Mouse (Mus musculus) limb, embryonic 10.5 days (tissue): ENCODE data around the gene Gng12. TPM values are rescaled to one million over a fixed set of nuclear protein-coding genes. Genes with fewer than 3 reads are reported as not detected.

Experiments
- DNase-seq: peaks from one replicate; pipeline ENCODE4 v3.0.0-alpha.2; 2017; ENCODE audit warnings: low spot score
- H3K27ac ChIP-seq: fragments of 300-500 bp; sonication (generic); 2 replicates; pipeline ENCODE4 v1.5.1; 2016; ENCODE audit warnings: mild to moderate bottlenecking
- H3K27me3 ChIP-seq: fragments of 300-500 bp; sonication (generic); 2 replicates; pipeline ENCODE4 v1.6.1; 2016; ENCODE audit warnings: low read depth, mild to moderate bottlenecking; ENCODE audit not compliant: poor library complexity, severe bottlenecking
- H3K36me3 ChIP-seq: fragments of 300-500 bp; sonication (generic); 2 replicates; pipeline ENCODE4 v1.6.1; 2016; ENCODE audit warnings: mild to moderate bottlenecking, moderate library complexity
- H3K4me1 ChIP-seq: fragments of 300-500 bp; sonication (generic); 2 replicates; pipeline ENCODE4 v1.6.1; 2016
- H3K4me3 ChIP-seq: fragments of 300-500 bp; sonication (generic); 2 replicates; pipeline ENCODE4 v1.5.1; 2016; ENCODE audit warnings: mild to moderate bottlenecking, moderate library complexity
- H3K9me3 ChIP-seq: fragments of 300-500 bp; sonication (generic); replicated peaks from 2 replicates; pipeline ENCODE4 v1.6.1; 2016; ENCODE audit warnings: mild to moderate bottlenecking
- WGBS: fragments of 180-500 bp; shearing (Covaris S2); methylation state at CpG from one replicate; pipeline ENCODE4 v1.1.7; 2016; 5-methylcytosine and 5-hydroxymethylcytosine counted together
- polyA plus RNA-seq: library from polyadenylated mRNA; unstranded; fragments of >200 nt; fragmentation: Nextera tagmentation; extraction: Ambion mirVana; gene quantifications from 2 replicates; pipeline ENCODE4 v1.2.1, GENCODE M21; 2016

Gene Gng12
- polyA plus RNA-seq, 1 experiment from 2014 or later, result 61.2 TPM

- no peaks in the 10 kb centered on the region for H3K36me3 ChIP-seq
- 89% methylated on average over 8 of the region's 8 CpGs for WGBS
Measured at GRCm38 (mm10) chr6:66972300-66972699, 76.1 kb downstream of the Gng12 start.

GRCm38 (mm10) chr6:66973180-66973579 is 77.0 kb downstream of the Gng12 start:
- WGBS, result 18% methylated on average over 3 of the region's 3 CpGs
- H3K27ac ChIP-seq, result no peak overlapping the region
- H3K9me3 ChIP-seq, result no peaks in the 10 kb centered on the region
- H3K36me3 ChIP-seq, result no peaks in the 10 kb centered on the region
- no peak for DNase-seq
- H3K4me1 ChIP-seq, result peaks cover 30% of the 10 kb centered on the region
- no peak overlapping the region for H3K4me3 ChIP-seq
- no peaks in the 10 kb centered on the region for H3K27me3 ChIP-seq

More at GRCm38 (mm10) chr6:66972300-66972699, 76.1 kb downstream of the Gng12 start:
- Histone ChIP-seq H3K27ac (no peak overlapping the region), H3K4me1 (peaks cover 30% of the 10 kb centered on the region), H3K9me3 (no peaks in the 10 kb centered on the region), H3K27me3 (no peaks in the 10 kb centered on the region), H3K4me3 (no peak overlapping the region)
- no peak for DNase-seq

- 96% methylated on average over 4 of the region's 4 CpGs for WGBS
- Histone ChIP-seq H3K4me3 (no peak overlapping the region), H3K27me3 (no peaks in the 10 kb centered on the region), H3K9me3 (no peaks in the 10 kb centered on the region), H3K36me3 (no peaks in the 10 kb centered on the region), H3K4me1 (peaks cover 27% of the 10 kb centered on the region), H3K27ac (no peak overlapping the region)
- no peak for DNase-seq
Measured at GRCm38 (mm10) chr6:66975522-66975921, 79.3 kb downstream of the Gng12 start.

GRCm38 (mm10) chr6:66979197-66979596 is 83.0 kb downstream of the Gng12 start:
- H3K36me3 ChIP-seq, result no peaks in the 10 kb centered on the region
- H3K4me1 ChIP-seq, result peaks cover under 1% of the 10 kb centered on the region; the same call in 1 of the 2 replicates
- H3K27me3 ChIP-seq, result no peaks in the 10 kb centered on the region
- DNase-seq, result no peak
- WGBS, result 95% methylated on average over 1 of the region's 1 CpGs
- H3K4me3 ChIP-seq, result no peak overlapping the region
- H3K27ac ChIP-seq, result no peak overlapping the region
- H3K9me3 ChIP-seq, result no peaks in the 10 kb centered on the region

GRCm38 (mm10) chr6:66980040-66980439 is 83.8 kb downstream of the Gng12 start:
- Histone ChIP-seq H3K27ac (no peak overlapping the region), H3K9me3 (no peaks in the 10 kb centered on the region), H3K4me1 (peaks cover 2% of the 10 kb centered on the region), H3K36me3 (no peaks in the 10 kb centered on the region), H3K4me3 (no peak overlapping the region), H3K27me3 (no peaks in the 10 kb centered on the region)
- no peak for DNase-seq
- 88% methylated on average over 4 of the region's 4 CpGs for whole genome bisulfite sequencing

- H3K4me3 ChIP-seq, result no peak overlapping the region
- WGBS, result 87% methylated on average over 3 of the region's 3 CpGs
- DNase-seq, result no peak
- H3K9me3 ChIP-seq, result no peaks in the 10 kb centered on the region
- no peak overlapping the region for H3K27ac ChIP-seq
- no peaks in the 10 kb centered on the region for H3K36me3 ChIP-seq
- H3K4me1 ChIP-seq, result peaks cover 7% of the 10 kb centered on the region
- no peaks in the 10 kb centered on the region for H3K27me3 ChIP-seq
Measured at GRCm38 (mm10) chr6:66981366-66981765, 85.2 kb downstream of the Gng12 start.

GRCm38 (mm10) chr6:66981864-66982263 is 85.7 kb downstream of the Gng12 start:
- Histone ChIP-seq H3K4me3 (no peak overlapping the region), H3K27me3 (no peaks in the 10 kb centered on the region), H3K36me3 (no peaks in the 10 kb centered on the region), H3K4me1 (peaks cover 9% of the 10 kb centered on the region), H3K9me3 (no peaks in the 10 kb centered on the region), H3K27ac (no peak overlapping the region)
- no peak for DNase-seq
- WGBS, result 84% methylated on average over 1 of the region's 1 CpGs

- Histone ChIP-seq H3K9me3 (no peaks in the 10 kb centered on the region), H3K4me1 (peaks cover 27% of the 10 kb centered on the region), H3K27ac (no peak overlapping the region), H3K36me3 (no peaks in the 10 kb centered on the region), H3K27me3 (no peaks in the 10 kb centered on the region), H3K4me3 (no peak overlapping the region)
- DNase-seq, result no peak
- 88% methylated on average over 5 of the region's 5 CpGs for WGBS
Measured at GRCm38 (mm10) chr6:66984079-66984478, 87.9 kb downstream of the Gng12 start.

- Histone ChIP-seq H3K27ac (no peak overlapping the region), H3K4me3 (no peak overlapping the region), H3K4me1 (peaks cover 33% of the 10 kb centered on the region), H3K27me3 (no peaks in the 10 kb centered on the region), H3K36me3 (no peaks in the 10 kb centered on the region), H3K9me3 (no peaks in the 10 kb centered on the region)
- no peak for DNase-seq
- 89% methylated on average over 3 of the region's 3 CpGs for WGBS
Measured at GRCm38 (mm10) chr6:66984672-66985071, 88.5 kb downstream of the Gng12 start.

GRCm38 (mm10) chr6:66985500-66985899 is 89.3 kb downstream of the Gng12 start:
- Histone ChIP-seq H3K27ac (no peak overlapping the region), H3K4me1 (peaks cover 34% of the 10 kb centered on the region), H3K4me3 (no peak overlapping the region), H3K9me3 (no peaks in the 10 kb centered on the region), H3K36me3 (no peaks in the 10 kb centered on the region), H3K27me3 (no peaks in the 10 kb centered on the region)
- 63% methylated on average over 7 of the region's 7 CpGs for WGBS
- no peak for DNase-seq

- 87% methylated on average over 12 of the region's 12 CpGs for WGBS
- no peak overlapping the region for H3K4me3 ChIP-seq
- H3K9me3 ChIP-seq, result no peaks in the 10 kb centered on the region
- H3K36me3 ChIP-seq, result no peaks in the 10 kb centered on the region
- DNase-seq, result no peak
- no peaks in the 10 kb centered on the region for H3K27me3 ChIP-seq
- H3K27ac ChIP-seq, result no peak overlapping the region
- H3K4me1 ChIP-seq, result peaks cover 34% of the 10 kb centered on the region
Measured at GRCm38 (mm10) chr6:66986063-66986462, 89.9 kb downstream of the Gng12 start.

- Histone ChIP-seq H3K36me3 (no peaks in the 10 kb centered on the region), H3K27me3 (no peaks in the 10 kb centered on the region), H3K27ac (no peak overlapping the region), H3K4me3 (no peak overlapping the region), H3K9me3 (no peaks in the 10 kb centered on the region), H3K4me1 (peaks cover 34% of the 10 kb centered on the region)
- 79% methylated on average over 3 of the region's 3 CpGs for WGBS
- no peak for DNase-seq
Measured at GRCm38 (mm10) chr6:66987643-66988042, 91.4 kb downstream of the Gng12 start.

- peaks cover 34% of the 10 kb centered on the region for H3K4me1 ChIP-seq
- no peaks in the 10 kb centered on the region for H3K9me3 ChIP-seq
- H3K27me3 ChIP-seq, result no peaks in the 10 kb centered on the region
- no peak overlapping the region for H3K4me3 ChIP-seq
- no peak for DNase-seq
- H3K27ac ChIP-seq, result no peak overlapping the region
- no peaks in the 10 kb centered on the region for H3K36me3 ChIP-seq
- WGBS, result 73% methylated on average over 9 of the region's 9 CpGs
Measured at GRCm38 (mm10) chr6:66988363-66988762, 92.2 kb downstream of the Gng12 start.

GRCm38 (mm10) chr6:66989037-66989436 is 92.8 kb downstream of the Gng12 start:
- Histone ChIP-seq H3K9me3 (no peaks in the 10 kb centered on the region), H3K4me1 (peaks cover 34% of the 10 kb centered on the region), H3K36me3 (no peaks in the 10 kb centered on the region), H3K4me3 (no peak overlapping the region), H3K27ac (no peak overlapping the region), H3K27me3 (no peaks in the 10 kb centered on the region)
- no peak for DNase-seq
- WGBS, result 81% methylated on average over 6 of the region's 6 CpGs
